Mouse (Mus musculus): Measurements from ENCODE around the gene Atf7. TPM values are rescaled to one million over a fixed set of nuclear protein-coding genes. Genes with fewer than 3 reads are reported as not detected.

Gene Atf7
- polyA plus RNA-seq, 1 experiment from 2014 or later, result 13.2 TPM

GRCm38 (mm10) chr15:102547478-102547877 lies 77.8 kb downstream of the Atf7 start:
- Histone ChIP-seq H3K9me3 (ENCODE audit: control insufficient read depth, low read length) (no peaks in the 10 kb centered on the region), H3K9ac (replicated peaks; ENCODE audit: low read length) (no peak overlapping the region), H3K27ac (replicated peaks; ENCODE audit: low read depth, low read length) (no peak overlapping the region), H3K4me1 (ENCODE audit: control insufficient read depth, insufficient read depth, low read length) (0 out of 2 replicates have a peak, but pooled peaks cover 5% of the 10 kb centered on the region), H3K4me3 (replicated peaks; ENCODE audit: low read depth, low read length) (no peak overlapping the region), H3K27me3 (ENCODE audit: control insufficient read depth, insufficient read depth, low read length) (no peaks in the 10 kb centered on the region), H3K36me3 (ENCODE audit: control insufficient read depth, insufficient read depth, low read length) (peaks cover 46% of the 10 kb centered on the region), H3K4me2 (ENCODE audit: low read length) (no peak overlapping the region)
- ATAC-seq (ENCODE audit: low FRiP score, low TSS enrichment) (no peak; the same call in 1 of the 2 replicates), DNase-seq (peak; percentile 32)
- WGBS, result 93% methylated on average over 3 of the region's 3 CpGs

- Histone ChIP-seq H3K27ac (replicated peaks; ENCODE audit: low read depth, low read length) (no peak overlapping the region), H3K4me2 (ENCODE audit: low read length) (no peak overlapping the region), H3K4me3 (replicated peaks; ENCODE audit: low read depth, low read length) (no peak overlapping the region), H3K27me3 (ENCODE audit: control insufficient read depth, insufficient read depth, low read length) (no peaks in the 10 kb centered on the region), H3K9me3 (ENCODE audit: control insufficient read depth, low read length) (no peaks in the 10 kb centered on the region), H3K36me3 (ENCODE audit: control insufficient read depth, insufficient read depth, low read length) (peaks cover 42% of the 10 kb centered on the region), H3K9ac (replicated peaks; ENCODE audit: low read length) (no peak overlapping the region), H3K4me1 (ENCODE audit: control insufficient read depth, insufficient read depth, low read length) (0 out of 2 replicates have a peak, but pooled peaks cover 5% of the 10 kb centered on the region)
- peak; percentile 72 for DNase-seq
- ATAC-seq (ENCODE audit: low FRiP score, low TSS enrichment), result no peak
- 75% methylated on average over 3 of the region's 3 CpGs for WGBS
These were observed 78.4 kb downstream of the Atf7 start for GRCm38 (mm10) chr15:102546677-102547427.

DNA sequence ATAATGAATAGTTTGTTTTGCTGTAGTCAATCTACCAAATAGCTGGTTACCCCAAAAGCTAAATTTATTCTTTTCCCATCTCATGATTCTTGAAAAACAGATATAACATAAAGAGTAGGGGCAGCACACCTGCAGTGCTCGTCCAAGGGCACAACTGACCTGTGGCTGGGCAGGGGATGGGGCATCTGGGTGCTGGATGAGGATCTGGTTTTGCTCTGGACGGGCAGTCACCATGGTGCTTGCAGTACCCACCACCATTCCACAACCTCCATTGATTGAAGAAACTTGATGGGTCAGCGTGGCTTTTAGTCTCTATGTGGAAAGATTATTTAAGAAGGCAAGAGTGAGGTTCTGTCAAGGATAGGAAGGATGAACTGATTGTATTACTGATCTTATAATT lies 79.0 kb downstream of the Atf7 start:
- Histone ChIP-seq H3K9me3 (ENCODE audit: control insufficient read depth, low read length) (no peaks in the 10 kb centered on the region), H3K9ac (replicated peaks; ENCODE audit: low read length) (no peak overlapping the region), H3K27ac (replicated peaks; ENCODE audit: low read depth, low read length) (no peak overlapping the region), H3K4me3 (replicated peaks; ENCODE audit: low read depth, low read length) (no peak overlapping the region), H3K4me1 (ENCODE audit: control insufficient read depth, insufficient read depth, low read length) (0 out of 2 replicates have a peak, but pooled peaks cover 5% of the 10 kb centered on the region), H3K4me2 (ENCODE audit: low read length) (no peak overlapping the region), H3K27me3 (ENCODE audit: control insufficient read depth, insufficient read depth, low read length) (no peaks in the 10 kb centered on the region), H3K36me3 (ENCODE audit: control insufficient read depth, insufficient read depth, low read length) (peaks cover 37% of the 10 kb centered on the region)
- no peak for DNase-seq
- WGBS, result 91% methylated on average over 3 of the region's 3 CpGs
- no peak for ATAC-seq (ENCODE audit: low FRiP score, low TSS enrichment)

DNA sequence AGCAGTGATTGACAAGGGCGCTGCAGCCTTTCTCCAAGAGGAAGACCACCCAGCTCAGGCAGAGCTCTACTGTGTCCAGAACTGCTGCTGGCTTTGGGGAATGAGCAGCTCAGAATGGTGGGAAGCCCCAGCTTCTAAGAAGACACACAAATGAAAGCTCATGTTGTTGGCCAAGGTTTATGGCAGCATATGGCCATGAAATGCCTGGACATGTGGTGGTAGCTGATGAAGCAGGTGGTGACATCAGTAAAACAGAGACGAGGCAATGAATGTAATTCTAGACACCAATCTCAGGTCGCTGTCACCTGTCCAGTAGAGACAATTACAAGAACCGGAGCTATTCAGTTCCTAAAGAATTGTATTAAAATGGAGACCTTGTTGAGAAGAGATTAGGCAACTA lies 80.5 kb downstream of the Atf7 start:
- H3K27ac ChIP-seq (replicated peaks; ENCODE audit: low read depth, low read length), result no peak overlapping the region
- DNase-seq (no peak), ATAC-seq (ENCODE audit: low FRiP score, low TSS enrichment) (no peak)

GRCm38 (mm10) chr15:102533926-102534325 lies 91.3 kb downstream of the Atf7 start:
- no peak for DNase-seq
- no peak for ATAC-seq (ENCODE audit: low FRiP score, low TSS enrichment)
- peaks cover 71% of the 10 kb centered on the region for H3K36me3 ChIP-seq (ENCODE audit: control insufficient read depth, insufficient read depth, low read length)

More for the DNA sequence above, 80.5 kb downstream of the Atf7 start:
- Histone ChIP-seq H3K4me1 (ENCODE audit: control insufficient read depth, insufficient read depth, low read length) (0 out of 2 replicates have a peak, but pooled peaks cover 5% of the 10 kb centered on the region), H3K4me3 (replicated peaks; ENCODE audit: low read depth, low read length) (no peak overlapping the region), H3K4me2 (ENCODE audit: low read length) (no peak overlapping the region), H3K9ac (replicated peaks; ENCODE audit: low read length) (no peak overlapping the region), H3K9me3 (ENCODE audit: control insufficient read depth, low read length) (no peaks in the 10 kb centered on the region), H3K36me3 (ENCODE audit: control insufficient read depth, insufficient read depth, low read length) (peaks cover 45% of the 10 kb centered on the region), H3K27me3 (ENCODE audit: control insufficient read depth, insufficient read depth, low read length) (no peaks in the 10 kb centered on the region)
- WGBS, result 91% methylated on average over 4 of the region's 4 CpGs

GRCm38 (mm10) chr15:102532106-102532900 lies 93.0 kb downstream of the Atf7 start:
- Histone ChIP-seq H3K27me3 (ENCODE audit: control insufficient read depth, insufficient read depth, low read length) (no peaks in the 10 kb centered on the region), H3K9me3 (ENCODE audit: control insufficient read depth, low read length) (no peaks in the 10 kb centered on the region), H3K27ac (replicated peaks; ENCODE audit: low read depth, low read length) (no peak overlapping the region), H3K36me3 (ENCODE audit: control insufficient read depth, insufficient read depth, low read length) (peaks cover 78% of the 10 kb centered on the region), H3K4me1 (ENCODE audit: control insufficient read depth, insufficient read depth, low read length) (no peaks in the 10 kb centered on the region), H3K4me3 (replicated peaks; ENCODE audit: low read depth, low read length) (no peak overlapping the region), H3K4me2 (ENCODE audit: low read length) (no peak overlapping the region), H3K9ac (replicated peaks; ENCODE audit: low read length) (no peak overlapping the region)
- no peak for DNase-seq
- no peak for ATAC-seq (ENCODE audit: low FRiP score, low TSS enrichment)
- WGBS, result 89% methylated on average over 3 of the region's 3 CpGs

More at GRCm38 (mm10) chr15:102533926-102534325, 91.3 kb downstream of the Atf7 start:
- Histone ChIP-seq H3K27me3 (ENCODE audit: control insufficient read depth, insufficient read depth, low read length) (no peaks in the 10 kb centered on the region), H3K9me3 (ENCODE audit: control insufficient read depth, low read length) (no peaks in the 10 kb centered on the region), H3K4me2 (ENCODE audit: low read length) (no peak overlapping the region), H3K4me1 (ENCODE audit: control insufficient read depth, insufficient read depth, low read length) (no peaks in the 10 kb centered on the region), H3K4me3 (replicated peaks; ENCODE audit: low read depth, low read length) (no peak overlapping the region), H3K27ac (replicated peaks; ENCODE audit: low read depth, low read length) (no peak overlapping the region), H3K9ac (replicated peaks; ENCODE audit: low read length) (no peak overlapping the region)
- WGBS, result 92% methylated on average over 7 of the region's 7 CpGs

GRCm38 (mm10) chr15:102531586-102531985 lies 93.7 kb downstream of the Atf7 start:
- Histone ChIP-seq H3K4me2 (ENCODE audit: low read length) (no peak overlapping the region), H3K9me3 (ENCODE audit: control insufficient read depth, low read length) (no peaks in the 10 kb centered on the region), H3K27me3 (ENCODE audit: control insufficient read depth, insufficient read depth, low read length) (no peaks in the 10 kb centered on the region), H3K4me3 (replicated peaks; ENCODE audit: low read depth, low read length) (no peak overlapping the region), H3K36me3 (ENCODE audit: control insufficient read depth, insufficient read depth, low read length) (peaks cover 72% of the 10 kb centered on the region), H3K4me1 (ENCODE audit: control insufficient read depth, insufficient read depth, low read length) (no peaks in the 10 kb centered on the region), H3K9ac (replicated peaks; ENCODE audit: low read length) (no peak overlapping the region), H3K27ac (replicated peaks; ENCODE audit: low read depth, low read length) (no peak overlapping the region)
- ATAC-seq (ENCODE audit: low FRiP score, low TSS enrichment) (no peak), DNase-seq (no peak)
- WGBS, result 93% methylated on average over 4 of the region's 4 CpGs

- peaks cover 63% of the 10 kb centered on the region for H3K36me3 ChIP-seq (ENCODE audit: control insufficient read depth, insufficient read depth, low read length)
- H3K9ac ChIP-seq (replicated peaks; ENCODE audit: low read length), result no peak overlapping the region
These were observed 94.7 kb downstream of the Atf7 start for GRCm38 (mm10) chr15:102530566-102530965.

More at GRCm38 (mm10) chr15:102530566-102530965, 94.7 kb downstream of the Atf7 start:
- no peak overlapping the region for H3K4me2 ChIP-seq (ENCODE audit: low read length)
- H3K27ac ChIP-seq (replicated peaks; ENCODE audit: low read depth, low read length), result no peak overlapping the region
- DNase-seq (no peak), ATAC-seq (ENCODE audit: low FRiP score, low TSS enrichment) (no peak)
- H3K4me1 ChIP-seq (ENCODE audit: control insufficient read depth, insufficient read depth, low read length), result no peaks in the 10 kb centered on the region
- H3K9me3 ChIP-seq (ENCODE audit: control insufficient read depth, low read length), result no peaks in the 10 kb centered on the region
- H3K4me3 ChIP-seq (replicated peaks; ENCODE audit: low read depth, low read length), result no peak overlapping the region
- no peaks in the 10 kb centered on the region for H3K27me3 ChIP-seq (ENCODE audit: control insufficient read depth, insufficient read depth, low read length)
- 84% methylated on average over 4 of the region's 4 CpGs for WGBS
